Mouse (Mus musculus): ENCODE results near the gene Akr1b8. TPM values are rescaled to one million over a fixed set of nuclear protein-coding genes. Genes with fewer than 3 reads are reported as not detected.

Gene Akr1b8
- 20.0 TPM for polyA plus RNA-seq (2014; fragmentation: Illumina TruSeq; extraction: RNeasy Lipid Tissue Mini Kit (QIAGEN cat#74804); ENCODE audit: low read depth, low replicate concordance)

DNA sequence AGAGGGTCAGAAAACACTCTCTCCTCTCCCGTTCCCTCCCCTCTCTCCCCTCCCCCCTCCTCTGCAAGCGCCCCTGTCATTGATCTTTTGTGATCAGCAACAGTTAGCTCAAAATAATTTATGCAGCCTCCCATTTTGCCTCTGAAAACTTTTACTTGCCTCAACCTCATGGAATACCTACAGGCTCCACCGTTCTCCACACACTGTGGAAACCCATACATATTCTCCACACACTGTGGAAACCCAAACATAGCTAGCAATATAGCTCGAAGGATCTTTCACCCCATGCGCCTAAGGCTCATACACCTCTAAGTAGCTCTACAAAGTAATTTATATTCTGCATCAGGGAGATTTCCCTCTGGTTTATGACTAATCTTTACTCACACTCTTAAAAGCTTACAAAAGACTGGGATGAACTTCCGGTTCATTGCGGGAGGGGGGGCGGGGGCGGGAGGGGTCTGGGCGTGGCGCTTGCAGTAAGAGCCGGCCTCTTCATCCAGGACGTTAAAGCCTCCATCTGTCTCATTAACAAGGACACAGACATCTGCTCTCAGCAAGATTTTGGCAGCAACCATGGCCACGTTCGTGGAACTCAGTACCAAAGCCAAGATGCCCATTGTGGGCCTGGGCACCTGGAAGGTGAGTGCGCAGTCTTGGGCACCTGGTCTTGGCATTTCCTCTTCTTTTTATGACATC is at the start of gene Akr1b8:
TSS of gene Akr1b8 (plus strand) at position 462 of the 696 bp plus-strand sequence.

DNA sequence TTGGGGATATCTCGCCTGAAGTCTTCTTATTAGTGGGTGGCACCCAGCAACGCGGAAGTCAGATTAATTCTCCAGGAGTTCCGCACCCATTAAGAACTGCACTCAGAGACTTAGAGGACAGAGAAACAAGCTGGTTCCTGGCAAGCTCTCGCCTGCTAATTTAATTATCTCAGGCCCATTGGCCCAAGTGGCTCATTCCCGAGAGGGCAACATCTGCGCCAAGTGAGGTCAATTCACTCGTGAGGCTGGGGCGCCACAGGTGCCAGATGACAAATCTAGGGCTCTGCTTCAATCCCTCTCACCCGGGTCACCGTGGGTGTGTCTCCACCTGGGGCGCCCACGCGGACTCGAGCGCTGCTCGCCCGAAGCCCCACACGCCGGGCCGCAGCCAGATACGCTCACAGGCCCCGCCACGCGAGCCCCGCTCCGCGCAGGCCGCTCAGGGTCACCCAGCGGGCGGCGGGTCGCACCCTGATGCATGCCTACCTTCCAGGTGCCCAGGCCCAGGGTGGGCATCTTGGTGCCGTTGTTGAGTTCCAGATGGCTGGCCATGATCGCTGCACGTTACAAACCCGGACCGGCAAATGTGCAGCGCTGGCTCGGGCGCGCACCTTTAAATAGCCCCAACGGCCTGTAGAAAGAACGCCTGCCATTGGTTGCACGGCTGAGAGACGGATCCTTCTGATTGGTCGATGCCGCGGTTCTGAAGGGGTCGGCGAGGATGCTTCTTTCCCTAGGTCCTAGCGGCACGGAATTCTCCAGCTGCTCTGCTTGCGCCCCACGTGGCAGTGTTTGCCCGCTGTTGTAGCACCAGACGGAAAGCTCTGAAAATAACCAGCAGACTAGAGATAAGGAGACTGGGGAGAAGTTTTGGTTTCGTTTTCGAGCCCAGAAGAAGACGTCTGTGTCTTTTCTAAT is 36.8 kb upstream of the Akr1b8 start, which contains the start of gene Akr1b3:
TSS of gene Akr1b3 (minus strand) at position 625 of the 918 bp plus-strand sequence.

DNA sequence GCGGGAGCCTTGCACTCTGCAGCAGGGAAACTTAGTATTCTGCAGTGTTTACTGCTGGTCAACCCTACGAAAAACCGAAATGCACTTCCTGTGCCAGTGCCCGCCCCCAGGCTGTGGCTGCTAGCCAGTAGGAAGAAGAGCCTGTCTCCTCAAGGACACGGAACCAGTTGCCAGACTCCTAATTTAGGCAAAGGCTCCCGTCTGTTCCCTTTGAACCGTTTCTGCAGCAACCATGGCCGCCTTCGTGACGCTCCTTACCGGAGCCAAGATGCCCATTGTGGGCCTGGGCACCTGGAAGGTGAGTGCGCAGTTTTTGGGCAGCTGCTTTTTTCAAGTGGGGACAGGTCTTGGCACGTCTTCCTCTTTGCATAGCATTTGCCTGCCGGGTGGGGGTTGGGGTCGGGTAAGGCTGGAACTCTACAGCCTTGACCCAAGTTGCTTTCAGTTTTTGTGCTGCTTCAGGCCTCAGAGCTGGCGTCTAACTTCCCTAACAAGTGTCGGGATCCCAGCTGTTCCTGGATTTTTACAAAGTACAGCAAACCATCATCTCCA is 30.3 kb downstream of the Akr1b8 start, which contains the start of gene Akr1b10:
TSS of gene Akr1b10 (plus strand) at position 109 of the 552 bp plus-strand sequence.

DNA sequence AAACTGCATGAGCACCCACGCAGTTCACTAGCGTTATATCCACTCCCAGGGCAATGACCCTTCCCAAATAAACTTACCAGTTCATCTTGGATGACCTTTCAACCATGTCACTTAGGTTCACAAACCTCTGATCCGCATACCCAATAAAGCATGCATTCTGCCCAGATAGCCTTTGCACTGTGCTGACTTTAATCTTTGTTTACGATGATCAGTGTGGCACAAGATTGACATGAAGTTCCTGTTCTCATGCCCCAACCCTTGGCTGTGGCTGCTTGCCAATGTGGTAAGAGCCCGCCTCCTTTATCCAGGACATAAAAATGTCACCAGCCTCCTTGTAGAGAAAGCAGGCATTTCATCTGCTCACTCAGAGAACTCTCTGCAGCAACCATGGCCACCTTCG is 58.1 kb downstream of the Akr1b8 start, which contains the start of gene Akr1b7:
TSS of gene Akr1b7 (plus strand) at position 312 of the 400 bp plus-strand sequence.

Other genes starting within 250 kb of the Akr1b8 start
- 16.0 TPM for gene Slc35b4, start 177.0 kb upstream of the Akr1b8 start, polyA plus RNA-seq (2014; fragmentation: Illumina TruSeq; extraction: RNeasy Lipid Tissue Mini Kit (QIAGEN cat#74804); ENCODE audit: low read depth, low replicate concordance)
- 152 TPM for gene Akr1b3, start 36.6 kb upstream of the Akr1b8 start, polyA plus RNA-seq (2014; fragmentation: Illumina TruSeq; extraction: RNeasy Lipid Tissue Mini Kit (QIAGEN cat#74804); ENCODE audit: low read depth, low replicate concordance)
- gene Akr1b10, start 30.1 kb downstream of the Akr1b8 start, polyA plus RNA-seq (2014; fragmentation: Illumina TruSeq; extraction: RNeasy Lipid Tissue Mini Kit (QIAGEN cat#74804); ENCODE audit: low read depth, low replicate concordance) = 5.0 TPM
- gene Akr1b7, start 58.2 kb downstream of the Akr1b8 start, polyA plus RNA-seq (2014; fragmentation: Illumina TruSeq; extraction: RNeasy Lipid Tissue Mini Kit (QIAGEN cat#74804); ENCODE audit: low read depth, low replicate concordance) = 0.27 TPM
- 81.1 TPM for gene Bpgm, start 122.1 kb downstream of the Akr1b8 start, polyA plus RNA-seq (2014; fragmentation: Illumina TruSeq; extraction: RNeasy Lipid Tissue Mini Kit (QIAGEN cat#74804); ENCODE audit: low read depth, low replicate concordance)
- 26.0 TPM for gene Cald1, start 244.4 kb downstream of the Akr1b8 start, polyA plus RNA-seq (2014; fragmentation: Illumina TruSeq; extraction: RNeasy Lipid Tissue Mini Kit (QIAGEN cat#74804); ENCODE audit: low read depth, low replicate concordance)